Mouse (Mus musculus) liver, adult 2 months (tissue): ENCODE data around the gene Ldhd. TPM values are rescaled to one million over a fixed set of nuclear protein-coding genes. Genes with fewer than 3 reads are reported as not detected.

ENCODE experiments used
- DNase-seq: peaks from one replicate; pipeline ENCODE4 v3.0.0-alpha.2; 2011; ENCODE audit warnings: low read depth, low spot score; ENCODE audit errors: extremely low read depth
- H3K27ac ChIP-seq: fragments of 200-500 bp; replicated peaks from 2 replicates; pipeline ENCODE4 v1.5.1; 2012; ENCODE audit warnings: low read depth, mild to moderate bottlenecking, control low read depth, inconsistent platforms, low read length; ENCODE audit not compliant: insufficient read depth
- H3K27me3 ChIP-seq: fragments of 200-500 bp; 2 replicates; pipeline ENCODE4 v1.6.1; 2012; ENCODE audit warnings: mild to moderate bottlenecking, moderate library complexity, low read length, inconsistent platforms; ENCODE audit not compliant: control insufficient read depth, insufficient read depth
- H3K36me3 ChIP-seq: fragments of 200-500 bp; 2 replicates; pipeline ENCODE4 v1.6.1; 2012; ENCODE audit warnings: low read length, inconsistent platforms; ENCODE audit not compliant: control insufficient read depth, insufficient read depth
- H3K4me1 ChIP-seq: fragments of 200-500 bp; 2 replicates; pipeline ENCODE4 v1.6.1; 2011; ENCODE audit warnings: low read length; ENCODE audit not compliant: control insufficient read depth, insufficient read depth
- H3K4me3 ChIP-seq: fragments of 200-500 bp; 2 replicates; pipeline ENCODE4 v1.5.1; 2011; ENCODE audit warnings: low read depth, mild to moderate bottlenecking, control low read depth, low read length, moderate library complexity; ENCODE audit not compliant: insufficient read depth
- H3K79me2 ChIP-seq: fragments of 200-500 bp; 2 replicates; pipeline ENCODE4 v1.6.1; 2012; ENCODE audit warnings: inconsistent platforms, mild to moderate bottlenecking, low read length, moderate library complexity; ENCODE audit not compliant: control insufficient read depth, insufficient read depth
- H3K9ac ChIP-seq: fragments of 200-500 bp; 2 replicates; pipeline ENCODE4 v1.6.1; 2012; ENCODE audit warnings: low read depth, mild to moderate bottlenecking, control low read depth, inconsistent platforms, low read length
- CTCF ChIP-seq: fragments of 200-500 bp; IDR thresholded peaks from 2 replicates; pipeline ENCODE4 v1.5.1; 2011; ENCODE audit warnings: low read depth, low read length, control low read depth
- POLR2A ChIP-seq: fragments of 200-500 bp; IDR thresholded peaks from 2 replicates; pipeline ENCODE4 v1.6.1; 2011; ENCODE audit warnings: low read length, control low read depth; ENCODE audit not compliant: insufficient read depth; ENCODE audit errors: extremely low read depth
- WGBS: fragments of 180-500 bp; shearing (Covaris S2); methylation state at CpG from one replicate; pipeline ENCODE4 v1.1.7; 2018; 5-methylcytosine and 5-hydroxymethylcytosine counted together
- polyA plus RNA-seq: library from polyadenylated mRNA; depleted of rRNA; stranded (reverse); fragments of >200 nt; gene quantifications from 2 replicates; pipeline ENCODE4 v1.2.3, GENCODE M21; 2012
- total RNA-seq: library from RNA; depleted of rRNA; stranded (reverse); fragments of >200 nt; gene quantifications from 2 replicates; pipeline ENCODE4 v1.2.3, GENCODE M21; 2014

Ldhd gene
- total and polyA plus RNA-seq, 2 experiments: 91.7 to 175 TPM

DNA sequence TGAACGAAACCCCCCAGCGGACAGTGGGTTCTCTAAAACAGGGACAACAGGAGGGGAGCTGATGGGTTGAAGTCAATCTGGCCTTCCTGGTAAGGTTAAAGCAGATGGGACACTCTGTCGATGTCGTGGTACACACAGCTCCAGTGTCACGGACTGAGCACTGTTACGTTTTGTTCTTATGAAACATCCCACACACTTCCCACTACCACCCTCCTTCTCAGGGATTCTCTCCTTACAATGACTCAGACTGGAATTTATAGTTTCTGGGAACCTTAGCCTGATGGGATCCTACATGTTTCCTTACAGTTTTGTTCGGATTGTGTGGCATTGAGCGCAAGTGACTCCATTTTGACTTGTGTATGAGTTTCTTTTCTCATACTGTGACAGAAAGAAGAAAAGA is 1.4 kb upstream of the Ldhd start:
- Histone ChIP-seq H3K9ac (no peak overlapping the region), H3K36me3 (no peaks in the 10 kb centered on the region), H3K4me1 (peaks cover 9% of the 10 kb centered on the region; the same call in 1 of the 2 replicates), H3K27ac (no peak overlapping the region), H3K79me2 (peaks cover 5% of the 10 kb centered on the region; the same call in 1 of the 2 replicates), H3K4me3 (no peak overlapping the region), H3K27me3 (no peaks in the 10 kb centered on the region)
- TF ChIP-seq POLR2A: no peak
- TF ChIP-seq CTCF: no peak
- DNase-seq: no peak
- WGBS: 94% methylated on average over 8 of the region's 8 CpGs

DNA sequence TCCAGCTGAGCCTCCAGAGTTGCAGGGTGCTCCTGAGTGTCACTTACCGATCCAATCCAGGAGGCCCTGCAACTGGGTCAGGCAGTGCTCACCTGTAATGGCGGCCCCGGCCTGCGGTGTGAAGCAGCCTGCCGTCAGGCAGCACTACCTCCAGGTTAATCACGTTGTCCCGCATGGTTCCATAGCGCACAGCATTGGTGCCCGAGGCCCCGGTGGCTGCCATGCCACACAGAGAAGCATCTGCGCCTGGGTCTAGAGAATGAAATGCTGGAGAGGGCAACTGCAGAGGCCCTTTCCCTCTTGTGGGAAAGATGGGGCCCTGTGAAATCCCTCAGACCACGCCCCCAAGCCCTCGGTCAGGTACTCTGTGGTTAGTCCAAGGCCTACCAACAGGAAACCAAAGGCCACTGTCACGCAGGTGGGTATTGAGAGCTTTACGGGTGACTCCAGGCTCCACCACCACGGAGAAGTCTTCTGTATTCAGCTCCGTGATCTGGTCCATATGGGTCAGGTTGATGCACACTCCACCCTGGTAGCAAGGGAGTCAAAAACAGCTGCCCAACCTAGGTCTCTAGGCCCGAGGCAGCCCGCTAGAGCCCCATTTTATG is 1.2 kb downstream of the Ldhd start:
- TF ChIP-seq CTCF (no peak), POLR2A (no peak)
- DNase-seq: no peak
- peaks cover 20% of the 10 kb centered on the region for H3K4me1 ChIP-seq
- no peak overlapping the region; the same call in 1 of the 2 replicates for H3K9ac ChIP-seq
- no peak overlapping the region; the same call in 1 of the 2 replicates for H3K27ac ChIP-seq
- 91% methylated on average over 19 of the region's 19 CpGs for WGBS
- H3K79me2 ChIP-seq: peaks cover 5% of the 10 kb centered on the region; the same call in 1 of the 2 replicates
- H3K27me3 ChIP-seq: no peaks in the 10 kb centered on the region
- no peak overlapping the region for H3K4me3 ChIP-seq
- H3K36me3 ChIP-seq: no peaks in the 10 kb centered on the region

GRCm38 (mm10) chr8:111628401-111628800 is 1.8 kb downstream of the Ldhd start:
- Histone ChIP-seq H3K36me3 (no peaks in the 10 kb centered on the region), H3K79me2 (peaks cover 5% of the 10 kb centered on the region; the same call in 1 of the 2 replicates), H3K9ac (no peak overlapping the region), H3K27ac (no peak overlapping the region), H3K4me1 (peaks cover 23% of the 10 kb centered on the region), H3K4me3 (no peak overlapping the region), H3K27me3 (no peaks in the 10 kb centered on the region)
- TF ChIP-seq POLR2A: no peak
- TF ChIP-seq CTCF: no peak
- DNase-seq: no peak
- 93% methylated on average over 12 of the region's 12 CpGs for WGBS

DNA sequence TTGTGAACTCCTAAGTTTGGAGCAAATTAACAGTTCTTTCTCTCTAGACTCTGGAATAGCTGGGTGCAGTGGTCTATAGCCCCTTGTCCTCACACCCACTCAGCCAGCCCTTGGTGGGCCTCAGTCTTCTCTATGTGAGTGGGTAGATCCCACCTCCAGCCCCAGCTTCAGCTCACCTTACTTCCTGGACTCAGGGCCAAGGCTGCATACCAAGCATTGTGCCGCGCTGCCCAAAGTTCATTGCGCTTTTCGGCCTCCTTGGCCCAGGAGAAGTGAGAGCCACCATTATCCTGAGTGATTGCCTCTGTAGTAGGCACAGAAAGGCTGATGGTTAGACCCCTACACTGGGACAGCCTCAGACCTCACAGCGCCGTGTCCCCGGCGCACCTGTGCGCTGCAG is 2.3 kb downstream of the Ldhd start:
- H3K27ac ChIP-seq: no peak overlapping the region
- peaks cover 5% of the 10 kb centered on the region; the same call in 1 of the 2 replicates for H3K79me2 ChIP-seq
- no peak overlapping the region for H3K4me3 ChIP-seq
- H3K36me3 ChIP-seq: no peaks in the 10 kb centered on the region
- no peak overlapping the region for H3K9ac ChIP-seq
- WGBS: 97% methylated on average over 9 of the region's 9 CpGs
- no peak for TF ChIP-seq POLR2A
- TF ChIP-seq CTCF: no peak
- H3K27me3 ChIP-seq: no peaks in the 10 kb centered on the region
- H3K4me1 ChIP-seq: peaks cover 23% of the 10 kb centered on the region
- DNase-seq: no peak

- WGBS: 92% methylated on average over 14 of the region's 14 CpGs
- peaks cover 5% of the 10 kb centered on the region; the same call in 1 of the 2 replicates for H3K79me2 ChIP-seq
- H3K4me1 ChIP-seq: peaks cover 24% of the 10 kb centered on the region
- no peak for TF ChIP-seq POLR2A
- TF ChIP-seq CTCF: no peak
- H3K4me3 ChIP-seq: no peak overlapping the region
- no peaks in the 10 kb centered on the region for H3K36me3 ChIP-seq
- H3K27ac ChIP-seq: no peak overlapping the region
- no peaks in the 10 kb centered on the region for H3K27me3 ChIP-seq
- H3K9ac ChIP-seq: no peak overlapping the region
- no peak for DNase-seq
Measured at GRCm38 (mm10) chr8:111626933-111627332, 3.2 kb downstream of the Ldhd start.

DNA sequence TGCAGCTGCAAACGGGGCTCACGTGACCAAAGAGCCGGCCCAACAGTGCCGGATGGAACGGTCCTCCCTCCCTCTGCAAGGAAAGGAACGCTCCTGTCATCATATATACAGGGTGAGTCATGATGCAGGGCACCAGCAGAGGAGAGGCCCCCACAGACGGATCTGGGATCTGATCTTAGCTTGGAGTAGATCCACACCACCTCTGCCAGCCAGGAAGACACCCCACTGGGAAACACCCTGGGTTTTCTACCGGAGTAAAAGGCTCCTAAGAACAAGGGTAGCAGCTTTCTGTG is 3.7 kb downstream of the Ldhd start:
- Histone ChIP-seq H3K27ac (no peak overlapping the region), H3K36me3 (no peaks in the 10 kb centered on the region), H3K79me2 (peaks cover 5% of the 10 kb centered on the region; the same call in 1 of the 2 replicates), H3K4me3 (no peak overlapping the region), H3K4me1 (peaks cover 24% of the 10 kb centered on the region), H3K9ac (no peak overlapping the region), H3K27me3 (no peaks in the 10 kb centered on the region)
- WGBS: 65% methylated on average over 8 of the region's 8 CpGs
- TF ChIP-seq POLR2A: no peak
- TF ChIP-seq CTCF: no peak
- no peak for DNase-seq
